Mouse (Mus musculus): ENCODE results near the gene B4galt1. TPM values are rescaled to one million over a fixed set of nuclear protein-coding genes. Genes with fewer than 3 reads are reported as not detected.

Gene B4galt1
- total RNA-seq, 2 experiments from 2014 or later = 6.7 TPM

- no peak for DNase-seq
- intact Hi-C loops (cut with DNase I) = no loop called here
Observed at GRCm38 (mm10) chr4:40873320-40873719, 19.5 kb upstream of the B4galt1 start.

DNA sequence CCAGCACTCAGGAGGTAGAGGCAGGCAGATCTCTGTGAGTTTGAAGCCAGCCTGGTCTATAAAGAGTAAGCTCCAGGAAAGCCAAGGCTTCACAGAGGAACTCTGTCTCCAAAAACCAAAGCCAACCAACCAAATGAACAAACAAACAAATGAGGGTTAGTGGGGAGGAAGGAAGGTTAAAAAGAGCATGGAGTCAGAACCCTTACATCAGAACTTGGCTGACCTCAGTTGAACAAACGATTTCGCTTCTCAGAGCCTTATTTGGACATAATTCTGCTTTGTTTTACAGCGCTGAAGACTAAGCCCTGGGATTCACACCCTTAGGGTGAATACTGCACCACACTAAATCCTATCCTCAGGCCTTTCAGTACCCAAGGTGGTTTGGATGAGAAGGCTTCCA lies 18.3 kb upstream of the B4galt1 start:
- DNase-seq = no peak
- intact Hi-C loops (cut with DNase I) = no loop called here

- intact Hi-C loops (cut with DNase I) = no loop called here
- DNase-seq = no peak
Observed at GRCm38 (mm10) chr4:40870206-40870605, 16.4 kb upstream of the B4galt1 start.

GRCm38 (mm10) chr4:40868554-40869232 lies 14.9 kb upstream of the B4galt1 start:
- intact Hi-C loops (cut with DNase I) = no loop called here
- peak; percentile 46 for DNase-seq

GRCm38 (mm10) chr4:40864361-40864760 lies 10.6 kb upstream of the B4galt1 start:
- no peak for DNase-seq
- intact Hi-C loops (cut with DNase I) = no loop called here

GRCm38 (mm10) chr4:40863340-40863739 lies 9.5 kb upstream of the B4galt1 start:
- DNase-seq = no peak
- intact Hi-C loops (cut with DNase I) = no loop called here

DNA sequence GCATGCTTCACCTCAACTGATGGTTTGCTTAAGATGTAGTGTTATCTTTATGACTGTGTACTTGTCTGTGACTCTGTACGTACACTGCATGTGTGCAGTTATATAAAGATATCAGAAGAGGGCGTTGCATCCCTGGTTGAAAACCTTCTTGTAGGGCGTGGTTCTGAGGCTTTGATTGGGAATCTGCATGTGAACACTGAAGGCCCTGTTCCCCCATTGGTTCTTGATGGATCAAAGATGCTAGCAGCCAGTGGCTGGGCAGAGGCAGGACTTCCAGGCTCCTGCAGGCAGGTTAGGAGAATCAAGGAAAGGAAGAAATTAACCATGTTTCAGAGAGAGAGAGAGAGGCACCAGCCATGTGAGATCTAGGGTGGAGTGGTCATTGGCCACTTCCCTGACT lies 7.3 kb upstream of the B4galt1 start:
- no peak for DNase-seq
- intact Hi-C loops (cut with DNase I) = no loop called here

DNA sequence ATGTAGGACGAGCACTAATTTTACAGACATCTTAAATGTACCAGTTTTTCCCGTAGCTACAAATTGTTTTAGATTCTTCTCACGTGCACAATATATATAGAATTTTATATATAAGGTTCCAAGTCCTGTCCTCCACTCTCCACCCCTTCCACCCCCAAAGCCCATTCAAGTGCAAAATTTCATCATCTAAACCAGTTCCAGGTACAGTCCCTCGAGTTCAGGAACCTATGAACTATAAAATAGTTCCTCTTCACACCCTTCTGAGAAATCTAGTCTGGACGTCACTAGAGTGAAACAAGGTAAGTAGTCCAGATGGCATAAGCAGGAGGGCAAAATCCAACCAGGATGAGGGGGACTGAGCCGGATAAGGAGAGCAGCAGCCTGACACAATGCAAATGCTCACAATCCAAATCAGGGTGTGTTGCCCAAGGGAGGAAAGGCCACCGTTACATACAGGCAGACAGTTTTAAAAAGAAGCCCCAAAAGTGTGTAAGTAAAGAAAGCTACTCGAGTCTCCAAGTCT lies 4.1 kb upstream of the B4galt1 start:
- no peak for DNase-seq
- intact Hi-C loops (cut with DNase I) = no loop called here

DNA sequence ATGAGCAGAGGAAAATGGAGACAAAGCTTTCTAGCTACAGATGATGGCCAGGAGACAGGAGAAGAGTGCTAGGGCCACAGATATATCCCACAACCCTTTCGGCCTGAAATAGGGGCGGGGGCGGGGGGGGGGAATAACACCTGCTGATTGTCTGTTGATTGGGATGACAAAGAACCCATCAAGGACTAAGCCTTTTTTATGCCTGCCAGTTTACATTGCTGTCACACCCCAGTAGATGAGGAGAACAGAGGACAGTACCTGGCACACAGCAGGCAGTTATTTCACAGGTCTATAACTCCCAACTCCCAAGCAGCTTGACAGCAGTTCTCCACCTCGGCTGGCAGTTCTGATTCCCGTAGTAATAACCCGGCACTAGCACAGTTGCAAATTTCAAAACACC lies 2.8 kb upstream of the B4galt1 start:
- intact Hi-C loops (cut with DNase I) = no loop called here
- DNase-seq = no peak

DNA sequence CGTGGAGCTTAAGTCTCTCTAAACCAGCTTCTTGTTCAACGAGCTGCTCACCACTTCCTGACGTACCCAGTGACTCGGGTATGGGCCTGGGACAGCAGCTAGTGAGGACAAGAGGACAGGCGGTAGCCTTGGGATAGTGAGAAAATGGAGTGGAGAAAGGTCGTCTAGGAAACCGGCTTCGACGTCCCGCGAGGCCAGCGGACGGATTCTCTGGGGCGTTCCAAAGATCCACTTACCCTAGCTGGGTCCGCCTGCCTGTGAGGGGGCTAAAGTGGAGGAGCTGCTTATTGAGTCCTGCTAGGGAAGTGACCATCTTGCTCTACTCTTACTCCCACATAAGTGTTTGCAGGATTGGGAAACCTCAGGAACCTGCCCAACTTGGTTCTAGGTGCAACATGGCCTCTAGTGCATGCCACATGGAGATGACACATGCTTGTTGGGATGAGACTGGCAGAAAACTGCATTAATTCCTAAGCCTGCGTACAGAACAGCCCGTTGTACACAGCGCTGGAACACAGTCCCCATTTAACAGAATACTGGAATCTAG lies 655 bp upstream of the B4galt1 start:
- intact Hi-C loops (cut with DNase I) = no loop called here
- no peak for DNase-seq

- DNase-seq = peak; percentile 39
- intact Hi-C loops (cut with DNase I) = no loop called here
Observed at GRCm38 (mm10) chr4:40852861-40853564, 792 bp downstream of the B4galt1 start.

DNA sequence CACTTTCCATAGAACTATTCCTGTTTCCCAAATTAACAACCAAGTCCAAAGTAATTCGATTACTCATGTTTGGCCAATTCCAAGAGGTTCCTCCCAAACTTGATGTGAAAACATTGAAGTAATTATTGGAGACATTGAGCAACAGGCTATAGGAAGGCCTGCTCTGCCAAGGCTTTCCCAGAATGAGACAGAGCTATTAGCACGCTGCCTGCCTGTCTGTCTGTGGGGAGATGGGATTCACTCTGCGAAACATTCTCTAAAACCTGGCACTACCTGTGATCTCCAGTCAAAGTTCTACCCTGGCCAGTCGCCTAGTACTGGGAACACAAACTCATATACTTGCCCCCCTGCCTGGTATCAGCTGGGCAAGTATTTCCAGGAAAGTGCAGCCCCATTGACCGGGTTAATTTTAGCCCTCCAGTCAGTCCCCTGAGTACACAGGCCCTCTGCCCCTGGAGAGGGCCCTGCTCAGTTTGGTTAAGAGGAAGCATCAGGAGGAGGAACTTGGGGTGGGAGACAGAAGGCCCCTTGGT lies 1.5 kb downstream of the B4galt1 start:
- intact Hi-C loops (cut with DNase I) = no loop called here
- no peak for DNase-seq

GRCm38 (mm10) chr4:40851763-40852248 lies 2.0 kb downstream of the B4galt1 start:
- DNase-seq = no peak
- intact Hi-C loops (cut with DNase I) = no loop called here

- no peak for DNase-seq
- intact Hi-C loops (cut with DNase I) = no loop called here
Observed at GRCm38 (mm10) chr4:40851031-40851762, 2.6 kb downstream of the B4galt1 start.

DNA sequence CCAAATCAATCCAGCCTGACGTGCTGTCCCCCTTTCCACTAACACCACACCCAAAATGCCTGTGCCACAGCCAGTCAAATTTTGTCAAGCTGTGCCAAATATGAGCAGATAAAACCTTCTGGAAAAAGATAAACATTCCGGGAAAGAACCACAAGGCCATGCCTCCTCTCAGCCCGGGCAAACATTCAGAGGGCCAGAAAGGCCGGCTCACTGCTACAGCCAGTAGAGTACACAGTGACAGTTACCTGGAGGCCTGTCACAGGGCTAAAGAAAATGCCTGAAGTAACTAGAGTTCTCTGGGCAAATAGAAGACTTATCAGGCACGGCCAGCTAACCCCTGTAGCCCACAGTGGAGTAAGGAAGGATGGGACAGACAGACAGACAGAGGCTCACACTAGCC lies 3.2 kb downstream of the B4galt1 start:
- intact Hi-C loops (cut with DNase I) = no loop called here
- DNase-seq = no peak

DNA sequence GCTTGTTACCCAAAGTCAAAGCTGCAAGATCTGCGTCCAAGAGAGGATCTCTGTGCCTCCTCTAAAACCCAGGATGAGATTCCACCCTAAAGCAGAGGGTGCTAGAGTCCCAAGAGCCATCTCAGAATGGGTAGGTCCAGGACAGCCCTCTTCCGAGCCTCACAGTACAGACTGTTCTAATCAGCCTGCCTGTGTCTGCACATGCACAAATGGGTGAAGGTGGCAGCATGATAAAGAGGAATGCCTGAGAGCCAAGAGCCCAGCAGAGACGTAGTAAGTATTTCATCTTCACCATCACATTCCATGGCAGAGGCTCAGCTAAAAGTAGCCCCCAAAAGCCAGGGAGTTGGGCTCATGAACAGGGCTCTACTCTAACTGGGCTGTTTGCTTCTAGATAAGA lies 4.3 kb downstream of the B4galt1 start:
- intact Hi-C loops (cut with DNase I) = no loop called here
- no peak for DNase-seq

DNA sequence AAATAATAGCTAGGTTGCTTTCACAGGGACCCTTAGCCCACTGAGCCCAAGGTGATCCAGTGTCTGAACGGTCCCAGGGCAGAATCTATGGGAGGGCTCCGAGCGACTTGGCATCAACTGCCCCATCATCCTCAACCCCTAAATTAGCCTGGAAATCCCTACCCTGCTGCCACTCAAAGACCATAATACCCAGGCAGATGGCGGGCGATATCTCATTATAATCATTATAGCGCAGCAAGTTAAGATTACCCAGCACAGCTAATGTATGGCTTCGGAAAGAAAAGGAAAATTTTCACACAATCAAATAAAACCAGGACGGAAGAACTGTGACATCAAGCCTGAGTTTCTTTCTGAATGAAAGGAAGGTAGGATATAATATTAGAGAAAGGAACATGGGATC lies 5.6 kb downstream of the B4galt1 start:
- no peak for DNase-seq
- intact Hi-C loops (cut with DNase I) = no loop called here

GRCm38 (mm10) chr4:40847160-40847559 lies 6.6 kb downstream of the B4galt1 start:
- no peak for DNase-seq
- intact Hi-C loops (cut with DNase I) = no loop called here

- intact Hi-C loops (cut with DNase I) = no loop called here
- DNase-seq = no peak
Observed at GRCm38 (mm10) chr4:40846143-40846931, 7.5 kb downstream of the B4galt1 start.

Data from left cerebral cortex, postnatal 4 days (tissue).